Mouse (Mus musculus) stomach, embryonic 16.5 days (tissue): ENCODE results near the gene Nphs2. TPM values are rescaled to one million over a fixed set of nuclear protein-coding genes. Genes with fewer than 3 reads are reported as not detected.
"Not testable (repeated sequence)": the region's sequence is repeated elsewhere in the genome, so short reads cannot be mapped to it uniquely, and the experiment has no call there.

ENCODE experiments used
- ATAC-seq: fragments of 200-750 bp; cut with Nextera tagmentation; 2 replicates; pipeline ENCODE4 v1.8.0; 2017; ENCODE audit warnings: moderate number of reproducible peaks, moderate TSS enrichment; ENCODE audit not compliant: insufficient read depth, low FRiP score
- H3K27ac ChIP-seq: fragments of 300-500 bp; sonication (generic); 2 replicates; pipeline ENCODE4 v1.5.1; 2014; ENCODE audit warnings: low read length
- H3K27me3 ChIP-seq: fragments of 300-500 bp; sonication (generic); 2 replicates; pipeline ENCODE4 v1.6.1; 2014; ENCODE audit warnings: low read length, control low read depth, mixed read lengths; ENCODE audit not compliant: control insufficient read depth, insufficient read depth
- H3K36me3 ChIP-seq: fragments of 300-500 bp; sonication (generic); 2 replicates; pipeline ENCODE4 v1.6.1; 2014; ENCODE audit warnings: low read length; ENCODE audit not compliant: control insufficient read depth, insufficient read depth
- H3K4me1 ChIP-seq: fragments of 300-500 bp; sonication (generic); 2 replicates; pipeline ENCODE4 v1.6.1; 2014; ENCODE audit warnings: low read length, control low read depth, mixed read lengths; ENCODE audit not compliant: control insufficient read depth, insufficient read depth
- H3K4me2 ChIP-seq: fragments of 300-500 bp; sonication (generic); 2 replicates; pipeline ENCODE4 v1.6.1; 2014; ENCODE audit warnings: low read depth, low read length, mixed read lengths
- H3K4me3 ChIP-seq: fragments of 300-500 bp; sonication (generic); replicated peaks from 2 replicates; pipeline ENCODE4 v1.5.1; 2014; ENCODE audit warnings: mild to moderate bottlenecking, low read length
- H3K9ac ChIP-seq: fragments of 300-500 bp; sonication (generic); 2 replicates; pipeline ENCODE4 v1.6.1; 2014; ENCODE audit warnings: low read length
- H3K9me3 ChIP-seq: fragments of 300-500 bp; sonication (generic); replicated peaks from 2 replicates; pipeline ENCODE4 v1.6.1; 2016; ENCODE audit warnings: low read length, control low read depth; ENCODE audit not compliant: control insufficient read depth
- WGBS: fragments of 180-500 bp; shearing (Covaris S2); extraction: QIAGEN DNeasy Blood & Tissue Kit; methylation state at CpG from one replicate; pipeline ENCODE4 v1.1.7; 2014; 5-methylcytosine and 5-hydroxymethylcytosine counted together
- polyA plus RNA-seq: library from polyadenylated mRNA; unstranded; fragments of >200 nt; fragmentation: Nextera tagmentation; extraction: Ambion mirVana; gene quantifications from 2 replicates; pipeline ENCODE4 v1.2.1, GENCODE M21; 2015

Gene Nphs2
- polyA plus RNA-seq, 1 experiment from 2014 or later = not detected

DNA sequence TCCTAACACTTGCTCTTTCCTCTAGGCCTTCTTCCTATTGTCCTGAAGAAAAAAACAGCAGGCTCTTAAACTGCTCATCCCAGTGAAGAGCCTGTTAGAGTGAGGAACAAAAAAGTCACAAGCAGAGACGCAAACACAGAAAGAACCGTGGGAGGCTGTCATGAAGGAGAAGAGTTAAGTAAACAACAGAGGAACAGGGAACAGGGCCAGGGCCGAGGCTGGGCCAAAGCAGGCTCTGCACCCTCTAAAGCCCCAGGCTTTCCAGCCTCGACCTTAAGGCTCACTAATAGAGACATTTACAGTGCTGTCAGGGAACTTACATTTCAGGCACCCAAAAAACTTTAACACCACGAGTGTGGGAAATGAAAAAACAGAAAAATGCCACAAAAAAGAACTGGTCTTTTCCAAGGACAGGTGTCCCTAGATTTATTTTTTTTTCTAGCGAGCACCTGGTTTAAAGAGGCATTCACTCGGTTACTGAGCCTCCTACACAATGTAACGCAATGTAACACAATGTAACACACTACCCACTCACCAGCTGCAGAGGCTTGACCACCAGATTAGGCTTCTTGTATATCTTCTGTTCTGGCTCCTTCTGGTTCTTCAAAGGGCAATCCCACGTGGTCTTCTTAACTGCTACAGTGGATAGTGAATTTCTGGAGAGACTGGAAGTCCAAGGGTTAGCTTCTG, 25.5 kb upstream of the Nphs2 start:
- H3K9me3 ChIP-seq = no peaks in the 10 kb centered on the region
- no peak overlapping the region for H3K4me2 ChIP-seq
- 42% methylated on average over 9 of the region's 9 CpGs for WGBS
- no peak overlapping the region for H3K4me3 ChIP-seq
- H3K27me3 ChIP-seq = no peaks in the 10 kb centered on the region
- no peak for ATAC-seq
- H3K4me1 ChIP-seq = no peaks in the 10 kb centered on the region
- no peak overlapping the region for H3K9ac ChIP-seq
- H3K36me3 ChIP-seq = no peaks in the 10 kb centered on the region
- H3K27ac ChIP-seq = no peak overlapping the region

DNA sequence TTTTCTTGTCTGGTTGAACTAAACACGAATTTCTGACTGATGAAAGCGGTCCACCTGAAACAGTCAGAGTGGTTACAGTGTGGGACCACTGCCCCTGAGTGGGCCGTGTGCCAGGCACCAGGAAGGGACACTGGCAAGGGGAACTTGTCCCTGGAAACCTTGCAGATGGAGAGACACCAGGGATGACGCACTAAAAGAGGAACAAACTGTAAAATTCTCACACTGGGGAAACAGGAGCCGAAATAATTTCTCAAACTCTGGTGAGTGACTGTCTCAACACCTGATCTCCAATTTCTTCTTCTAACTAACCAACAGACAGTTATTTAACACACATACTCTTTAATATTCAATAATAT, 25.0 kb upstream of the Nphs2 start:
- no peaks in the 10 kb centered on the region for H3K4me1 ChIP-seq
- 82% methylated on average over 5 of the region's 5 CpGs for WGBS
- H3K9ac ChIP-seq = no peak overlapping the region
- no peak overlapping the region for H3K27ac ChIP-seq
- no peak overlapping the region for H3K4me2 ChIP-seq
- no peaks in the 10 kb centered on the region for H3K27me3 ChIP-seq
- H3K4me3 ChIP-seq = no peak overlapping the region
- ATAC-seq = no peak
- H3K9me3 ChIP-seq = no peaks in the 10 kb centered on the region
- no peaks in the 10 kb centered on the region for H3K36me3 ChIP-seq

DNA sequence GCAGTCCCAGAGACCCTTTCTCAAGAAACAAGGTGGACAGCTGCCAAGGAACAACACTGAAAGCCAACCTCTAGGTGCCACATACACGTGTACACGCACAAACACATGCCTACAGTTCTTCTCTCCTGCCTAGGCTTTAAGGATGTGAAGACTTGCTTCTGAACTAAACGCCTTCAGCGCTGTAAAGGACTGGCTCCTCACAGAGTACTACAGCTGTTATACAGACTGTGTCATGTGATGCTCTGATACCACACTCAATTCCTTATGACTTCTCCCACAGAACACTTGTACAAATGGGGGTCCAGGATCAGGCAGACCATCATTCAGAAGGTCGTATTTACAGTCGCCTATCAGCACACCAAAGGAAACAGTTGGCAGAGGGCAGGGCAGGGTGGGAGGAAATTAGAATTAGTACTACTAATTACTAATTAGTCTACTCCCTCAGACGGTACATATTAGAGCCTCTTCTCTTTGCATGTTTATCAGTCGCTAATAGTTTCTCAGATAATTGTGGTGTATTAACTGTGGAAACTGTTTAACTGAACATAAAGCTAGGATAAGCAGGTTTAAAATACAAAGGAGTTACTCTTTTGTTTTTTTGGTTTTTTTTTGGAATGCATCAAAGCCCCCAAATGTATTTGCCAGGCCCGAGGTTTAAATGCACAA, 21.8 kb upstream of the Nphs2 start:
- 81% methylated on average over 9 of the region's 9 CpGs for WGBS
- H3K4me2 ChIP-seq = no peak overlapping the region

DNA sequence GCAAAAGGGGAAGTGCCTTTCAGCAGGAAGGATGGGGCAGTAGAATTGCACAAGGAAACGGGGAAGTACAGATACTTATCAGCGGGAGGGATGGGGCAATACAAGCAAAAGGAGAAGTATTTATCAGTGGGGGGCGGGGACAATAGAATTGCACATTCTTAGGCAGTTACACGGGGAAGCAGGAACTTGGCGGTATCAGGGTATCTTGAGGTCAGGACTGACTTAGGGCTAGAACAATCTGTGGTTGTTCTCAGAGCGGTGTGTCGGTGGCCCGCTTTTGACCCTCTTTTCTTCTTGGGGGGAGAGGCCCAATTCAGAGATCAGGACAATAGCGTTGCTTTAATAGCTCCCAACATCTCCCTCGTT, 21.3 kb upstream of the Nphs2 start:
- H3K27ac ChIP-seq, H3K9ac ChIP-seq, H3K4me1 ChIP-seq, H3K9me3 ChIP-seq, H3K4me3 ChIP-seq, H3K4me2 ChIP-seq, H3K27me3 ChIP-seq, H3K36me3 ChIP-seq, ATAC-seq: not testable (repeated sequence)
- WGBS = 60% methylated on average over 10 of the region's 10 CpGs

More for the DNA sequence above, 21.8 kb upstream of the Nphs2 start:
- no peak overlapping the region for H3K27ac ChIP-seq
- no peaks in the 10 kb centered on the region for H3K27me3 ChIP-seq
- no peaks in the 10 kb centered on the region for H3K9me3 ChIP-seq
- H3K36me3 ChIP-seq = no peaks in the 10 kb centered on the region
- no peak for ATAC-seq
- H3K4me3 ChIP-seq = no peak overlapping the region
- no peak overlapping the region for H3K9ac ChIP-seq
- H3K4me1 ChIP-seq = no peaks in the 10 kb centered on the region

DNA sequence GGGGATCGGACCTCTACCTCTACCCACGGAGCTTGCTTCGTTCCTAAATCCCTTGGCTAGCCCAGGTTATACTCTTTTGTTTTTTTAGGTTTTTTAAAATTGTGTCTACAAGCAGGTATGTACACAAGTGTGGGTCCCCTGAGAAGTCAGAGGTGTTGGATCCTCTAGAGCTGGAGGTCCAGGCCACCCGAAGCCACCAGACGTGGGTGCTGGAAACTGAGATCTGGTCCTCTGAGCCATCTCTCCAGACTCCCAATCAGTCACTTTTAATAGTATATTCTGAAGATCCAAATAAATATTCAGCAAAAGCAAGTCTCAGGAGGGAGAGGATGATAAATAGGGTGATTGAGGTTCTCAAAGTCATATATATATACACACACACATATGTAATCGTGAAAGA, 20.5 kb upstream of the Nphs2 start:
- H3K9me3 ChIP-seq = no peaks in the 10 kb centered on the region
- no peaks in the 10 kb centered on the region for H3K27me3 ChIP-seq
- no peak overlapping the region for H3K4me3 ChIP-seq
- WGBS = 89% methylated on average over 6 of the region's 6 CpGs
- no peaks in the 10 kb centered on the region for H3K4me1 ChIP-seq
- no peak overlapping the region for H3K4me2 ChIP-seq
- no peak overlapping the region for H3K27ac ChIP-seq
- H3K36me3 ChIP-seq = no peaks in the 10 kb centered on the region
- ATAC-seq = no peak
- no peak overlapping the region for H3K9ac ChIP-seq

DNA sequence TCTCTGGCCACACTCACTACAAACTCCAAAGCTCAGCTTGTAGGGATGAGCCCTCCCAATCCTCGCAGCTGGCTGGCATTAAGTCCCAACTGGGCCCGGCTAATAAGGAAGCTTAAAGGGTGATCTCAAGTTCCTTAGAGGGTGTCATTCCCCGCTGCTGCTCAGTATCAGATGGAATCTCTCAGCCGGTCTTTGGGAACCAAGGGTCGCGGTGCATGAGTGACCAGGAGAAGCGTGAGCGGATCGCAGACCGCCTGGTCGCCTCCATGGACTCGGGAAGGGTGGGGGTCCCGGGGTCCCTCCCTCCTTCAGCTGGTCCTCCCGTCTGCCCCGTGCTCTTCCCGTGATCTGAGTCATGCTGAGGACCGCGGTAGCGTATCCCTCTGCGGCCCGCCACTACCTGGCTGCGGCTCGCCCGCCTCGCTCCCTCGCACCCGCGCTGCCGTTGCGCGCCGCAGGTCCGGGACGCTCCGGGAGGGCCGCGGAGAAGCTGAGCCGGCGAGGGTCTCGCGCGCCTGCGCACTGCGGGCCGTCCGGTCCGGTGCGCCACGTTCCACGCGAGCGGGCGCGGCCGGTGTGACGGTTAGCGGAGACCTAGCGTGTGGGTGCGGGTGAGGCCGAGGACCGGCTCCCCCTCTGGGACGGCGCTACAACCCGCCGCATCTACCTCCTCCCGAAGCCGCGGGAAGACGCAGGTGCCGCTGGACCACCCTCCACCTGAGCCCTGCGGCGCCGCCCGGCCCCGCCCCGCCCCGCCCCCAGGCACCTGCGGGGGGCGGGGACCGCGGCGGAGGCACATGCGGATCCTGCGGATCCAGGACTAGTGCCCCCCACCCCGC, 7.4 kb upstream of the Nphs2 start, which contains the start of gene Tdrd5:
TSS of gene Tdrd5 (minus strand) at position 754 of the 839 bp plus-strand sequence.
- H3K4me1 ChIP-seq = 0 out of 2 replicates have a peak, but pooled peaks cover 2% of the 10 kb centered on the region
- H3K27ac ChIP-seq = no peak within 1 kb of the TSS
- H3K4me3 ChIP-seq = peak within 1 kb of the TSS; percentile 62
- peak within 1 kb of the TSS; percentile 63 for H3K9ac ChIP-seq
- H3K27me3 ChIP-seq = peaks cover 31% of the 10 kb centered on the region
- no peaks in the 10 kb centered on the region for H3K9me3 ChIP-seq
- peak; percentile 64 for ATAC-seq
- H3K4me2 ChIP-seq = peak within 1 kb of the TSS; percentile 99
- WGBS = under 1% methylated on average over 85 of the region's 85 CpGs
- no peaks in the 10 kb centered on the region for H3K36me3 ChIP-seq

DNA sequence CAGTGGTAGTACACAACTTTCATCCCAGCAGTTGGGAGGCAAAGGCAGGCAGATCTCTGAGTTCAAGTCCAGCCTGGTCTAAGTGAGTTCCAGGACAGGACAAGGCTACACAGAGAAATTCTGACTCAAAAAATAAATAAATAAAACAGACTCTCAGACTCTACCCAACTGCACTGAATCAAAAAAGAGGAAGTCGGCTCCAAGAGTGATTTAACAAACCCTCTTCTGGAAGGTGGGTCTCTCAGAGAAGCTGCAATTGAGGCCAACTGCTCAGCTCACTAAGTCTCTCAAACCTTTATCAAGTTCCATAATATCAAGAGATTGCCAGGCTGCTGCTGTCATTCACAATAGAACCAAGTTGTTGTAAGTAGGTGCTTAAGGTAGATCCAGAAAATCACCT, 1.9 kb upstream of the Nphs2 start:
- WGBS = 56% methylated on average over 1 of the region's 1 CpGs
- no peak for ATAC-seq
- Histone ChIP-seq H3K27me3 (peaks cover 45% of the 10 kb centered on the region), H3K4me2 (no peak overlapping the region), H3K27ac (no peak overlapping the region), H3K4me3 (no peak overlapping the region), H3K4me1 (0 out of 2 replicates have a peak, but pooled peaks cover 2% of the 10 kb centered on the region), H3K9ac (no peak overlapping the region), H3K9me3 (no peaks in the 10 kb centered on the region), H3K36me3 (no peaks in the 10 kb centered on the region)

DNA sequence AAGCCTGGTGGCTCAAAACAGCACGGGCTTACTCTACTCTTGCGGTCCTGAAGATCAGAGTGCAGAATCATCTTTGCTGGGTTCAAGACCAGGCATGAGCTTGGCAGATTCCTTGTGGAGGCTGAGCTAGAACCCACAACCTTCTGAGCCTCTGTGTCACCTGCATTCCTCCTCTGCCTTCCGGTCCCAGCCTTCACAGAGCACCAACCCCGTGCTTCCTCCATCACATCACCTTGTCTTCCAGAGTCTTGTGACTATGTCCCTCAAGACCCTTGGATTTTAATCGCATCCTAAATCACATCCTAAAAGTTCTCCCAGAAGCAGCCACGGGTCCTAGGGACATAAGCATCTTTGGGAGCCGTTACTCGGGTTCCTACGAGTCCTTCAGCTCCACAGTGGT, 12.6 kb downstream of the Nphs2 start:
- H3K4me2 ChIP-seq = no peak overlapping the region
- no peak overlapping the region for H3K9ac ChIP-seq
- H3K27ac ChIP-seq = no peak overlapping the region
- no peaks in the 10 kb centered on the region for H3K4me1 ChIP-seq
- no peak for ATAC-seq
- H3K9me3 ChIP-seq = no peaks in the 10 kb centered on the region
- no peak overlapping the region for H3K4me3 ChIP-seq
- H3K27me3 ChIP-seq = no peaks in the 10 kb centered on the region
- WGBS = 88% methylated on average over 9 of the region's 9 CpGs
- H3K36me3 ChIP-seq = no peaks in the 10 kb centered on the region

DNA sequence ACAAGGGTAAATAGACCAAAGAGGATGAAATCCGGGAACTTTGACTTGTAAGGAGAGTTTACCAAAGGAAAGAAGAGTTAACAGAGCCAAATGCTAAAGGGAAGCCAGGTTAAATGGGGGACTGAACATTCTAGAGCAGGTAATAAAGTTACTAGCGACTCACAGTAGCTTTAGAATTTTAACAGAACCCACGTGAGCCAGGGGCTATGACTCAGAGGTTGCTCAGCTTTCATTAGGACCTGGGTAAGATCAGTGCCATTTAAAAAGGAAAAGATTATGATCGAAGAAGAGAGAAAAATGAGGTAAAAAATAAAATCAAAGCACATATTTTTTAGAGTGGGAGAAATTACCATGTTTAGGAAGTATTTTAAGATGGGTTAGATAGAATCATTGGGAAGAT, 30.3 kb downstream of the Nphs2 start:
- ATAC-seq = no peak
- Histone ChIP-seq H3K4me1 (no peaks in the 10 kb centered on the region), H3K36me3 (no peaks in the 10 kb centered on the region), H3K27me3 (no peaks in the 10 kb centered on the region), H3K27ac (no peak overlapping the region), H3K4me2 (no peak overlapping the region), H3K4me3 (no peak overlapping the region), H3K9ac (no peak overlapping the region), H3K9me3 (no peaks in the 10 kb centered on the region)
- 75% methylated on average over 4 of the region's 4 CpGs for WGBS
